Mouse (Mus musculus): Measurements from ENCODE around the gene Chic1.

Gene Chic1

GRCm38 (mm10) chrX:103438023-103438422 lies 81.7 kb downstream of the Chic1 start:
- DNase-seq, result no peak

- DNase-seq, result peak; percentile 9
These were observed 84.5 kb downstream of the Chic1 start for GRCm38 (mm10) chrX:103440803-103441202.

GRCm38 (mm10) chrX:103443755-103444154 lies 87.5 kb downstream of the Chic1 start:
- peak; percentile 16 for DNase-seq

Data from kidney, adult 18-20 months (tissue).